Mouse (Mus musculus) CH12.LX (cell line): Measurements from ENCODE around the gene Mgrn1. TPM values are rescaled to one million over a fixed set of nuclear protein-coding genes. Genes with fewer than 3 reads are reported as not detected.

Experiments used
- DNase-seq: peaks from one replicate; pipeline ENCODE4 v3.0.0-alpha.2; 2013; ENCODE audit errors: extremely low read depth
- H3K27ac ChIP-seq: 2 replicates; pipeline ENCODE4 v1.5.1; 2012; ENCODE audit warnings: low read depth, mild to moderate bottlenecking, control low read depth, moderate library complexity; ENCODE audit not compliant: insufficient read depth
- H3K27me3 ChIP-seq: replicated peaks from 2 replicates; pipeline ENCODE3; 2012; ENCODE audit warnings: inconsistent platforms
- H3K36me3 ChIP-seq, 2 experiments: replicated peaks in 1 of 2; 2 replicates each; pipeline versions ENCODE3 to v1.6.1; 2012; ENCODE audit warnings: inconsistent platforms in 1 of 2, low read length in 1 of 2, mild to moderate bottlenecking in 1 of 2, mixed read lengths in 1 of 2, moderate library complexity in 1 of 2; ENCODE audit not compliant: control insufficient read depth in 1 of 2, insufficient read depth in 1 of 2
- H3K4me1 ChIP-seq, 2 experiments: 2 replicates each; pipeline ENCODE4 v1.6.1; 2012; ENCODE audit warnings: inconsistent platforms in 1 of 2, moderate library complexity in 1 of 2; ENCODE audit not compliant: insufficient read depth in 2 of 2, control insufficient read depth in 1 of 2
- H3K4me2 ChIP-seq: 2 replicates; pipeline ENCODE4 v1.6.1; 2012; ENCODE audit warnings: low read depth, mild to moderate bottlenecking, control low read depth; ENCODE audit not compliant: poor library complexity, insufficient read depth, severe bottlenecking
- H3K4me3 ChIP-seq, 3 experiments: fragments of 150-350 bp in 1 of 3; sonication (generic) in 1 of 3; replicated peaks in 1 of 3; 2 replicates each; pipeline versions ENCODE3 to v1.5.1; 2011 to 2012; ENCODE audit warnings: low read depth in 2 of 3, low read length in 2 of 3, mild to moderate bottlenecking in 2 of 3, moderate library complexity in 2 of 3, control low read depth in 1 of 3, improper control_type of control experiment in 1 of 3, inconsistent platforms in 1 of 3, mixed read lengths in 1 of 3; ENCODE audit not compliant: poor library complexity in 1 of 3
- H3K79me2 ChIP-seq: replicated peaks from 2 replicates; pipeline ENCODE4 v1.6.1; 2012; ENCODE audit warnings: mild to moderate bottlenecking, moderate library complexity; ENCODE audit not compliant: control insufficient read depth, poor library complexity, insufficient read depth, severe bottlenecking; ENCODE audit errors: extremely low read depth
- H3K9ac ChIP-seq: 2 replicates; pipeline ENCODE4 v1.6.1; 2012; ENCODE audit warnings: low read depth, mild to moderate bottlenecking, control low read depth, moderate library complexity; ENCODE audit not compliant: insufficient read depth
- H3K9me3 ChIP-seq: replicated peaks from 2 replicates; pipeline ENCODE3; 2012; ENCODE audit warnings: low read length, inconsistent platforms, mixed read lengths
- CHD1 ChIP-seq: IDR thresholded peaks from 2 replicates; pipeline ENCODE4 v1.6.1; 2012; ENCODE audit warnings: low read depth, low read length, improper control_type of control experiment, inconsistent platforms
- CTCF ChIP-seq, 2 experiments: IDR thresholded peaks in 1 of 2; conservative IDR thresholded peaks in 1 of 2; 2 replicates each; pipeline ENCODE4 v1.5.1; 2011 to 2012; ENCODE audit warnings: low read depth in 2 of 2, low read length in 2 of 2, improper control_type of control experiment in 1 of 2, inconsistent platforms in 1 of 2, mild to moderate bottlenecking in 1 of 2, moderate library complexity in 1 of 2
- ELF1 ChIP-seq: IDR thresholded peaks from 2 replicates; pipeline ENCODE4 v1.6.1; 2014; ENCODE audit warnings: low read depth, mild to moderate bottlenecking, inconsistent platforms, low read length, improper control_type of control experiment
- EP300 ChIP-seq: IDR thresholded peaks from 2 replicates; pipeline ENCODE4 v1.6.1; 2011; ENCODE audit warnings: low read length, improper control_type of control experiment
- JUND ChIP-seq: conservative IDR thresholded peaks from 2 replicates; pipeline ENCODE4 v1.6.1; 2011; ENCODE audit warnings: low read depth, low read length, improper control_type of control experiment
- MAFK ChIP-seq: IDR thresholded peaks from 2 replicates; pipeline ENCODE4 v1.6.1; 2011; ENCODE audit warnings: low read length, improper control_type of control experiment; ENCODE audit not compliant: insufficient replicate concordance
- MAX ChIP-seq: IDR thresholded peaks from 2 replicates; pipeline ENCODE4 v1.6.1; 2011; ENCODE audit warnings: low read length, improper control_type of control experiment
- MAZ ChIP-seq: IDR thresholded peaks from 2 replicates; pipeline ENCODE4 v1.6.1; 2012; ENCODE audit warnings: low read depth, mild to moderate bottlenecking, inconsistent platforms, low read length, improper control_type of control experiment, moderate library complexity
- MEF2A ChIP-seq: IDR thresholded peaks from 2 replicates; pipeline ENCODE4 v1.6.1; 2014; ENCODE audit warnings: low read depth, mild to moderate bottlenecking, inconsistent platforms, low read length, improper control_type of control experiment, borderline replicate concordance
- POLR2AphosphoS2 ChIP-seq: IDR thresholded peaks from 2 replicates; pipeline ENCODE4 v1.6.1; 2011; ENCODE audit warnings: low read depth, low read length, improper control_type of control experiment
- RAD21 ChIP-seq: IDR thresholded peaks from 2 replicates; pipeline ENCODE4 v1.6.1; 2011; ENCODE audit warnings: low read depth, mild to moderate bottlenecking, low read length, improper control_type of control experiment, moderate library complexity
- TCF12 ChIP-seq: IDR thresholded peaks from 2 replicates; pipeline ENCODE4 v1.6.1; 2014; ENCODE audit warnings: low read depth, mild to moderate bottlenecking, inconsistent platforms, low read length, improper control_type of control experiment
- UBTF ChIP-seq: IDR thresholded peaks from 2 replicates; pipeline ENCODE4 v1.6.1; 2012; ENCODE audit warnings: low read depth, mild to moderate bottlenecking, inconsistent platforms, low read length, improper control_type of control experiment, moderate library complexity
- USF2 ChIP-seq: conservative IDR thresholded peaks from 2 replicates; pipeline ENCODE4 v1.6.1; 2011; ENCODE audit warnings: low read depth, low read length, improper control_type of control experiment
- ZC3H11A ChIP-seq: IDR thresholded peaks from 2 replicates; pipeline ENCODE4 v1.6.1; 2012; ENCODE audit warnings: low read depth, mild to moderate bottlenecking, inconsistent platforms, low read length, improper control_type of control experiment
- ZNF384 ChIP-seq: IDR thresholded peaks from 2 replicates; pipeline ENCODE4 v1.6.1; 2012; ENCODE audit warnings: low read depth, low read length, improper control_type of control experiment, inconsistent platforms
- dilution Hi-C: fragments of 300-500 bp; cut with MboI; formaldehyde crosslinking; loops from 2 replicates; pipeline ENCODE4 v1.14.3; 2020; ENCODE audit warnings: low sequenced_read_pairs; ENCODE audit not compliant: extremely low pct_unique_long_range_greater_than_20kb, extremely low pct_ligation_motif_present
- in situ Hi-C: fragments of 300-500 bp; cut with MboI; formaldehyde crosslinking; loops from 3 replicates; pipeline ENCODE4 v1.14.3; 2019; ENCODE audit warnings: low sequenced_read_pairs, low pct_ligation_motif_present, low pct_unique_long_range_greater_than_20kb, mixed read lengths
- polyA plus RNA-seq: library from polyadenylated mRNA; unstranded; fragments of >175 nt; gene quantifications from 2 replicates; pipeline ENCODE4 v1.2.1, GENCODE M21; 2012; ENCODE audit warnings: low read depth; ENCODE audit not compliant: insufficient read length
- total RNA-seq, 2 experiments: library from RNA; depleted of rRNA; stranded (reverse); fragments of 300-350 nt in 1 of 2; fragments of >200 nt in 1 of 2; gene quantifications; 2 replicates each; pipeline ENCODE4 v1.2.3; 2012 to 2014

The Mgrn1 gene
- total and polyA plus RNA-seq, 3 experiments, result 11.7 to 16.9 (median 12.9) TPM

GRCm38 (mm10) chr16:4915931-4916330, 29.9 kb downstream of the Mgrn1 start:
- no peak overlapping the region for H3K4me3 ChIP-seq
- H3K9me3 ChIP-seq, result no peaks in the 10 kb centered on the region
- no peaks in the 10 kb centered on the region for H3K27me3 ChIP-seq
- no peaks in the 10 kb centered on the region for H3K79me2 ChIP-seq
- no peak overlapping the region for H3K27ac ChIP-seq
- in situ Hi-C loops, result loop anchor here (5.0 kb wide), 1 partner anchor 44 kb away; no protein-coding TSS in a partner anchor
- dilution Hi-C loops, result no loop called here
- no peak for DNase-seq
- peaks cover 18 to 32% of the 10 kb centered on the region in 2 experiments for H3K4me1 ChIP-seq
- H3K4me2 ChIP-seq, result no peak overlapping the region
- no peak for TF ChIP-seq RAD21
- TF ChIP-seq ZC3H11A, result no peak
- TF ChIP-seq MAFK, result no peak
- no peak for TF ChIP-seq MAX
- TF ChIP-seq MEF2A, result no peak
- no peak for TF ChIP-seq TCF12
- no peak for TF ChIP-seq ZNF384
- no peak for TF ChIP-seq ELF1
- TF ChIP-seq POLR2AphosphoS2, result no peak
- no peak for TF ChIP-seq USF2
- no peak for TF ChIP-seq JUND
- no peak for TF ChIP-seq CHD1
- no peak for TF ChIP-seq EP300
- TF ChIP-seq CTCF (conservative IDR thresholded peaks at IDR 0.05 in 1 of 2, IDR thresholded peaks at IDR 0.05 in 1 of 2; ENCODE audit: low read depth in 2 of 2, low read length in 2 of 2), result no peak
- no peak for TF ChIP-seq MAZ
- H3K9ac ChIP-seq, result no peak overlapping the region
- H3K36me3 ChIP-seq, result peaks cover 15 to 39% of the 10 kb centered on the region in 2 experiments

GRCm38 (mm10) chr16:4916608-4917007, 30.6 kb downstream of the Mgrn1 start:
- no peak overlapping the region for H3K27ac ChIP-seq
- no peak overlapping the region for H3K4me2 ChIP-seq
- TF ChIP-seq ZC3H11A, result no peak
- TF ChIP-seq POLR2AphosphoS2, result no peak
- no peak for TF ChIP-seq UBTF
- peak; percentile 68; the same call in 1 of the 2 replicates for TF ChIP-seq MAFK
- no peak for TF ChIP-seq ELF1
- no peaks in the 10 kb centered on the region for H3K9me3 ChIP-seq
- H3K27me3 ChIP-seq, result no peaks in the 10 kb centered on the region
- in situ Hi-C loops (loop anchor here (5.0 kb wide), 1 partner anchor 44 kb away; no protein-coding TSS in a partner anchor), dilution Hi-C loops (no loop called here)
- peaks cover 13 to 38% of the 10 kb centered on the region in 2 experiments for H3K36me3 ChIP-seq
- H3K4me1 ChIP-seq, result peaks cover 13 to 26% of the 10 kb centered on the region in 2 experiments
- DNase-seq, result no peak
- no peak overlapping the region for H3K9ac ChIP-seq
- H3K79me2 ChIP-seq, result no peaks in the 10 kb centered on the region
- H3K4me3 ChIP-seq, result no peak overlapping the region
